Mouse (Mus musculus) T-helper 17 cell (primary cell): ENCODE data around the gene Ccdc33.

Experiments used
- in situ Hi-C, 2 experiments: fragments of 300-600 bp; cut with MboI, MseI; formaldehyde crosslinking; loops; 1 replicate in 1 of 2; 2 replicates in 1 of 2; pipeline ENCODE4 v1.15.1; 2025; ENCODE audit warnings: high pct_unique_total_duplicates in 2 of 2

Ccdc33 gene

DNA sequence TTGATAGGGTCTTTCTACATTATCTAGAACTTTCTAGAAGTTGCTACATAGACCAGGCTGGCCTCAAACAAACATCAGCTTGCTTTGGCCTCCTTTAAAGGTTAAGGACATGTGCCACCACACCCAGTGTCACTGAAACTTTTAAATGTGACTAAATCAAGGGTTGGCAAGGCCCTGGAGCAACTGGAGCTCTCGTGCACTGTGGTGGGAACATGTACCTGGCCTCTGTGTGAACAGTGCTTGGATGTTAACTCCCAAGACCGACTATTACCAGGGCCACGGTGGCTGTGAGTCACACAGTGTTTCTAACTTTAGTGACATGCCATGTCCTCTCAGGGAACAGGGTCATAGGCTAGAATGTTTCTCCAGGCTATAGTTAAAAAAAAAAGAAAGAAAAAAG lies 101.7 kb downstream of the Ccdc33 start:
- in situ Hi-C loops = no loop called here

DNA sequence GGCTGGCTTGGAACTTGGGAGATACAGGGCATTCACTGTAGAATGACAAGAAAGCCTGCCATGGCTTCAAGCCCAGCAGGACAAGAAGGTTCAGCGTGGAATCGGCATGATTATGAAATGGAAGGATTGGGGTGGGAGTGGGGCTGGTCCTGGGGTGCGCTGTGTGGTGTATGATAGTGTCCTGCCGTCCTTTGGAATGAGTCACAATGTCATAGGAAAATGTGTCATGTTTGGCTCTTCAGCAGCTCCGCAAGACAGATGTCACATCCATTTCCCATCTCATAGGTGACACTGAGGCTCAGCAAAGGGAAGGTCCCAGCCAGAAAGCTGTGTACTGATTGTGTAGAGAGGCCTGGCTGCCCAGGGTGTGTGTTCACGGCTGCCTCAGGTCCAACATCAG lies 102.8 kb downstream of the Ccdc33 start:
- in situ Hi-C loops = no loop called here

DNA sequence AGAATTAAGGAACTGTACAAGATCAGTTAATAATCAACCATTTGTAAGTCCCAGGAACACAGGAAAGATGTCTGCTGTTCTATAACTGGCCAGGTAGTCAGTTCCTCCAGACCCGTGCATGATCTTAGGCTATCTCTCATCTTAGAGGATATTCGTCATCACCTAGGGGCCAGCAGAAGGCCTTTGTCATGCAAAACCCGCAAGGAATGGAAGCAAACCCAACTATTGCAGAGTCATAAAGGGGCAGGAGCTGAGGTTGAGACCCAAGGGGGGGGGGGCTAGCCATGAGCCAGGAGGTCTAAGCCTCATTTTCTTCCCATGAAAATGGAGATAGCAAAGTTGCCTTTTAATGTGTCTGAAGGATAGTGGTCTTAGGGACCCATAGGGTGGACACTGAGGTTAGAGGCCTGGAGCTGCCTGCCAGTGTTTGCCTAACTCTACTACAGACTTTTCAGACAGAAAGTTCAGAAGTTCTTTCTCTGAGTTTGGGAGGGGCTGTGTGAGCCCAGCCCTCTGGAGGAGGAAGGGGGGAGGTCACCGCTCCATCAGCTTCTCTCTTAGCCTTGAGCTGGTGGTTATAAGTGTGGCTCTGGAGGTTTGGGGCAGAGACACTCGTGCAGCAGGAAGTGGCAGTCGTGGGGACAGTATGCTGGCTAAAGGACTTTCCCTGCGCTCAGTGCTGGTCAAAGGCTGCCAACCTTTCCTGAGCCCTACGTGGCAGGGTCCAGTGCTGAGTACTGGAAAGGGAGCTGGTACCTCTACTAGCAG lies 104.0 kb downstream of the Ccdc33 start:
- in situ Hi-C loops = no loop called here

- in situ Hi-C loops = no loop called here
Observed at GRCm38 (mm10) chr9:58012935-58013334, 105.7 kb downstream of the Ccdc33 start.

- in situ Hi-C loops = no loop called here
Observed at GRCm38 (mm10) chr9:58012486-58012885, 106.1 kb downstream of the Ccdc33 start.

DNA sequence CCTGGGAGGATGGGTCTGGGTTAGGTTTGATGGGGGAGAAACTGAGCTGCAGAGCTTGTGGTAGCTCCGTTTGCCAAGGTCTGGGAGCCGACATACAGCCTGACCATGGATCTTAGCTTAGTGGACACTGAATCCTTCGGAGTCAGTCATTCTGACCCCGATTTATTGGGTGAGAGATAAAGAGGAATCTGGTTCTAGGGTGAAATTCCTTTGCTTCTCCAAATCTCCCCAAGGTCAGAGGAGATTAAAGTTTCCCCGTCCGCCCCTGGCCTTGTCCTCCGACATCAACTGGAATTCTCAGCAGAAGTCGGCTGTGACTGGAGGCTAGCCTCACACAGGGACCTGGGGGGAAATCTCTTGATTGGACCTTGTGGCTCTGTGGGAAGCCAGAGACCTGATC lies 107.1 kb downstream of the Ccdc33 start:
- in situ Hi-C loops = no loop called here

DNA sequence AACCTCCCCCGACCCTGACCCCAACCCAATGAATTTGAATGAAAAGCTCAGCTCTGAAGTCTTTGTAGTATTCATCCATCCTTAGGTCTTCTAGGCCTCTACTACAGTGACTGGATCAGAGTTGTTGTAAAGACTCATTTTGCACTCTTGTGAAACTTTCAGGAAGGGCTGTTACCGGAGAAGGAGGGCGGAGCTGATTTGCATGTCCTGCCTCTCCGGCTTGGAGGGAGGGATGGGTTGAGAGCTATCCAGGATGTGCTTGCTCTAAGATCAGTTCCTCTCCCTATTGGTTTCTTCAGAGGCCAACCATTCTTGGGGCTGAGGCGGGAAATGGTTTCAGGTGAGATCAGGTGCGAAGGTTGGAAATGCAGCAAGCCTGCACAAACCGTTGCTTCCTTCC lies 107.6 kb downstream of the Ccdc33 start:
- in situ Hi-C loops = no loop called here

- in situ Hi-C loops = no loop called here
Observed at GRCm38 (mm10) chr9:58009588-58009987, 109.0 kb downstream of the Ccdc33 start.

GRCm38 (mm10) chr9:58009015-58009362 lies 109.6 kb downstream of the Ccdc33 start:
- in situ Hi-C loops = no loop called here

DNA sequence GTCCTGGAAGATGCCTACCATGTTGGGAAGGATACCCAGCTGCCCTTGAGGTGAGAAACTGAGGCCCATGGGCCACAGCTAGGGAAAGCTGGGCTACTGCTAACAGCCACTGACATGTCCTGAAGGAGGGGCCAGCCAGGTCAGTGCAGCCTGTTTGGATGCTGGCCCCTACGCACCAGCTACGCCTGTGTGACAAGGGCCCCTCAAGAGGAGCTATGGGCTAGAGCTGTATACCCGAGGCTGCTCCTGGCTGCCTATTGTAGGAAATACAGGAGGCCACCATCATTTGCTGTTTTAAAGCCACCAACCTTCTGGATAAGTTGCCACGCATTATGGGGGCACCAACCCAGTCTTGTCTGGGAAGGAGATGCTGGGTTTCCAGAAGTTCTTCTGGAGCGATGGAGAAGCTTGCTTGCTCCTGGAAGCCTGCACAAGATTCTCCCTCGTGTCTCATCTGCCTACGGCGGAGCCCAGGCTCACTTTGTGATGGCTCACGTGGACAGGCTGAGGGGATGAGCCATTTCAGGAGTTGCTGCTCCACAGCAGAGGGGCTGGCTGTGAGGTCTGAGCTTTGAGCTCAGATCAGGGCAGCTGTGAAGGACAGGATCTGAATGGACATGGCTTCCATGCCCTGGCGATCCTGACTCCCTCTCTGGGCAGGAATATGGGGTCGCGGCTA lies 110.1 kb downstream of the Ccdc33 start:
- in situ Hi-C loops = no loop called here

DNA sequence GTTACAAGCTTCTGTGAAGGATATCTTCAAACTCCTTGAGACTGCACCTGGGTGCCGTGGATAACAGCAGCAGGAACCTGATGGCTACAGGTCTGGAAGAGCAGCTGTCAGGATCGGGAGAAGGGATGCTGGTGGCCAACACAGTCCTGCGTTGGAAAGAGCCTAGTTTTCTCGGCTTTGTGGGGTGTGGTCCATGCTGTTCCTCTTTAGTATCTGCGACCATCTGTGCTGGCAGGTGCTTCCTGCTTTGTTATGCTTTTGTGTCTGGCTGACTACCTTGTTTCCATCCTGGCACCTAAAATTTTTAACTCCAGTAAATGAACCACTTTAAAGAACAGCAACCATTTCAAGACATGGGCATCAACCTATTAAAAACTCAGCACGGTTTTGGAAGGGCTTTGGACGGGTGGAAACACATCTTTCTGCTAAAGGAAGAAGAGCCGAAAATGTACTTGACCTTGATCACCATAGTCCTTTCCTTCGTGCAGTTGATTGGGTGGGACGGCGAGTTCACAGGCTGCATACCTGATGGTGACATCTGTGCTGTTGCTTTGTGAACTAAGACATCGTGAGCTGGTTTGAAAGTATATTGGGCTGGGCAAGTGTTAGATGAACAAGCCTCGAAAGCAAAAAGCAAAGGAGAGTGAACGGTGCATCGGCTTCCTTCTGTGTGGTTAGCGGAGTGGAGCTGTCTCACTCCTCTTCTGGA lies 112.7 kb downstream of the Ccdc33 start, which contains the start of gene Cyp11a1:
Gene Cyp11a1 (plus strand): TSS at position 659 of the 709 bp plus-strand sequence.
- in situ Hi-C loops = no loop called here

- in situ Hi-C loops = no loop called here
Observed at GRCm38 (mm10) chr9:58003272-58003671, 115.4 kb downstream of the Ccdc33 start.

GRCm38 (mm10) chr9:57999676-58000075 lies 118.9 kb downstream of the Ccdc33 start:
- in situ Hi-C loops = loop anchor here in 1 of 2 experiments (10.0 kb wide), 1 partner anchor 235 kb away; the partner anchor contains the start of gene Clk3

DNA sequence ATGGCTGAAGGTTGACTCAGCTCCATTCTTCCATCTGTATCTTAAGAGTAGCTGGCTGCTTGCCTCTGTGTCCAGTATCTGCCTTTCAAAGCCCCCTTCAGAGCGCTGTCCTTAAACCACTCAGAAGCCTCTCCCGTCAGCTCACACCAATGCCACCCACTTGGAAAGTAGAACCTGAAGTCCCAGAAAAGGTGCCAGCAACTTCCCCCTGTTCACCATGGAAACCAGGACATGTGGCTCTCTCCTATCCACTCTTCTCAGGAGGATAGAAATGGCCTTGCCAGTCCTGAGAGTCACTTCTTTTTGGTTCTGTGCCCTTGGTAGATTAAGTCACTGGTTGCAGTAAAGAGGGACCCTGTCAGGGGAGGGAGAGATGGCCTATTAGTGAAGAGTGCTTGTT lies 119.9 kb downstream of the Ccdc33 start:
- in situ Hi-C loops = loop anchor here in 1 of 2 experiments (10.0 kb wide), 1 partner anchor 234 kb away; the partner anchor contains the start of gene Clk3

- in situ Hi-C loops = loop anchor here in 1 of 2 experiments (10.0 kb wide), 1 partner anchor 233 kb away; the partner anchor contains the start of gene Clk3
Observed at GRCm38 (mm10) chr9:57998032-57998659, 120.5 kb downstream of the Ccdc33 start.

DNA sequence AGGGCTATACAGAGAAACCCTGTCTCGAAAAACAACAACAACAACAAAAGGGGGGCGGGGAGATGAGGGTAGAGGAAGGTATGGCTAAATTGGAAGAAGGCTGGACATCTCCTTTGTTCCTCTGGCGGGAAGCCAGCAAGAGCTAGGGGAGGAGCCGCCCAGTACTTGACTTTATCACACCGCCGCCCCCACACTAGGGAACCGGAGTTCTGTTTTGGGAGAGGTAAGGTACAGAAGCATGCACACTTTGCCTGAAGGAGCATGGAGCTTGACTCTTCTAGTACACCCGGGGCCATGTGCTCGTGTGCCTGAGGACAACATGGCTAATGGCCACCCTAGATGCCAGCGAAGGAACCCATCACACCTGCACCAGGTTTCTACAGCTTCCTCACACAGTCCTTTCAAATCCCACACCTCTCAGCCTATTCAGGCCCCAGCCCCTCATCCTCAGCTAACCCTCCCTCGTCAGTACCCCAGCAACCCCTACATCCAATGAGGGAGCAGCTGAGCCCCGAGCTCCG lies 121.1 kb downstream of the Ccdc33 start:
- in situ Hi-C loops = loop anchor here in 1 of 2 experiments (10.0 kb wide), 1 partner anchor 233 kb away; the partner anchor contains the start of gene Clk3

GRCm38 (mm10) chr9:57995282-57995681 lies 123.3 kb downstream of the Ccdc33 start:
- in situ Hi-C loops = loop anchor here in 1 of 2 experiments (10.0 kb wide), 1 partner anchor 230 kb away; the partner anchor contains the start of gene Clk3

DNA sequence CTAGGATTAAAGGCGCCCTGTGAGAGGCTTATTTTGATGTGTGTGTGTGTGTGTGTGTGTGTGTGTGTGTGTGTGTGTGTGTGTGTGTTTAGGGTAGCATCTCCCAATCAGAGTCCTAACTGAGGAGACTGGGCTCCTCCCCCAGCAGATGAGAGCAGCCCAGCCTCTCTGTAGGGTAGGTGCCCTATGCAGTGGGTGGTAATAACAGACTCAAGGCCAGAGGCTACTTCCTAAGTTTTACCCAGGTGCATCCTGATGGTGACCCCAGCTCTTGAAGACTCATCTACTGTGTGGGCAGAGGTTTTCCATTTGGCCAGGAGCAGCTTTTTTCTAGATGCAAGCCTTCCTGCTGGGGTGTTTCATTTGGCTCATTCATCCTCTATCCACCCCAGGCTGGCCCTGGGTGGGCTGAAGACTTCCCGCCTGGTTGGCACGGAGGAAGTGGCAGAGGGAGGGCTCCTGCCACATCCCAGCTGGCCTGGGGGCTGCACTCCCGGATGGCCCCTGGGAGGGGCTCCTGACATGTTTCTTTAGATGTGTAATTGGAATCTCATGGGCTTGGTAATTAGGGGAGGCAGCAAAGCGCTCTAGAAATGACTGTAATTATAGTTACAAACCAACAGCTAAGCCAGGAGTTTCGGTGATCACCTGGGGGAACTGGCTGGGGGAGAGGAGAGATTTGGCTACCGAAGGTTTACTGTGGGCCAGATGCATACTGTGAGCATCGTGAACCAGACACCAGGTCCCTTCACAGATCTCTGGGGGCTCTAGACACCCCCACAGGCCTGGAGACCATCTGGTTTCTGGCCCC lies 125.6 kb downstream of the Ccdc33 start:
- in situ Hi-C loops = loop anchor here (5.0 to 10.0 kb wide), 5 partner anchors 56 to 228 kb away; partner anchors contain the start of gene Clk3 (in 2 of the 2)

GRCm38 (mm10) chr9:57992060-57992459 lies 126.6 kb downstream of the Ccdc33 start:
- in situ Hi-C loops = loop anchor here (5.0 to 10.0 kb wide), 5 partner anchors 55 to 227 kb away; partner anchors contain the start of gene Clk3 (in 2 of the 2)
